Mouse (Mus musculus) activated CD4-positive, CD25-positive, alpha-beta regulatory T cell, adult 4 months (primary cell): ENCODE data around the gene Foxc2. TPM values are rescaled to one million over a fixed set of nuclear protein-coding genes. Genes with fewer than 3 reads are reported as not detected.
"Not testable (repeated sequence)": the region's sequence is repeated elsewhere in the genome, so short reads cannot be mapped to it uniquely, and the experiment has no call there.

Experiments used
- ATAC-seq: one replicate; pipeline ENCODE4 v1.8.0; 2017
- polyA plus RNA-seq, 2 experiments: library from polyadenylated mRNA; unstranded; fragments of 100-300 nt; shearing (Covaris generic); gene quantifications; one replicate each; pipeline ENCODE4 v1.2.1; 2017

Gene Foxc2
- polyA plus RNA-seq, 2 experiments from 2014 or later: not detected

GRCm38 (mm10) chr8:121119635-121120455, 3.9 kb downstream of the Foxc2 start:
- no peak for ATAC-seq

GRCm38 (mm10) chr8:121120456-121121419, 4.8 kb downstream of the Foxc2 start:
- no peak for ATAC-seq

- no peak for ATAC-seq
These were observed 5.7 kb downstream of the Foxc2 start for GRCm38 (mm10) chr8:121121704-121122103.

GRCm38 (mm10) chr8:121122368-121122767, 6.4 kb downstream of the Foxc2 start:
- ATAC-seq: no peak

- ATAC-seq: no peak
These were observed 7.1 kb downstream of the Foxc2 start for GRCm38 (mm10) chr8:121123113-121123512.

GRCm38 (mm10) chr8:121124547-121125239, 8.7 kb downstream of the Foxc2 start:
- no peak for ATAC-seq

GRCm38 (mm10) chr8:121125311-121125876, 9.4 kb downstream of the Foxc2 start:
- no peak for ATAC-seq

- no peak for ATAC-seq
These were observed 10.2 kb downstream of the Foxc2 start for GRCm38 (mm10) chr8:121126191-121126590.

GRCm38 (mm10) chr8:121126694-121127093, 10.7 kb downstream of the Foxc2 start:
- no peak for ATAC-seq

- ATAC-seq: no peak
These were observed 11.3 kb downstream of the Foxc2 start for GRCm38 (mm10) chr8:121127291-121127701.

- ATAC-seq: no peak
These were observed 11.9 kb downstream of the Foxc2 start, which contains the start of gene Foxl1 for GRCm38 (mm10) chr8:121127756-121128375. Gene Foxl1, plus strand, starts transcription at chr8:121127940.

GRCm38 (mm10) chr8:121128531-121129264, 12.7 kb downstream of the Foxc2 start:
- ATAC-seq: no peak

- ATAC-seq: no peak
These were observed 13.4 kb downstream of the Foxc2 start for GRCm38 (mm10) chr8:121129265-121129940.

GRCm38 (mm10) chr8:121130522-121130921, 14.6 kb downstream of the Foxc2 start:
- ATAC-seq: no peak

GRCm38 (mm10) chr8:121132961-121133513, 17.1 kb downstream of the Foxc2 start:
- ATAC-seq: no peak

GRCm38 (mm10) chr8:121134102-121134501, 18.1 kb downstream of the Foxc2 start:
- ATAC-seq: no peak

- ATAC-seq: no peak
These were observed 18.5 kb downstream of the Foxc2 start for GRCm38 (mm10) chr8:121134512-121134911.

- no peak for ATAC-seq
These were observed 20.9 kb downstream of the Foxc2 start for GRCm38 (mm10) chr8:121136856-121137255.

- ATAC-seq: not testable (repeated sequence)
These were observed 29.6 kb downstream of the Foxc2 start for GRCm38 (mm10) chr8:121145457-121146134.
